Mouse (Mus musculus): Measurements from ENCODE around the gene Cacnb2. TPM values are rescaled to one million over a fixed set of nuclear protein-coding genes. Genes with fewer than 3 reads are reported as not detected.
A peak's percentile ranks its signal among the peaks of the same experiment; 100 is the strongest.

Gene Cacnb2
- polyA plus RNA-seq (2016; fragmentation: Nextera tagmentation; extraction: Ambion mirVana), result 2.7 and 2.8 TPM in 2 replicates

GRCm38 (mm10) chr2:14602788-14603187 lies at the start of gene Cacnb2:
Gene Cacnb2, plus strand, starts transcription at chr2:14603088.
- H3K27ac ChIP-seq, result peak within 1 kb of the TSS; percentile 95
- 69% methylated on average over 3 of the region's 3 CpGs for WGBS
- peaks cover 48% of the 10 kb centered on the region for H3K4me1 ChIP-seq
- DNase-seq (ENCODE audit: extremely low spot score, low spot score), result no peak
- H3K36me3 ChIP-seq (replicated peaks), result no peaks in the 10 kb centered on the region
- H3K9me3 ChIP-seq, result no peaks in the 10 kb centered on the region
- peaks cover 27% of the 10 kb centered on the region for H3K27me3 ChIP-seq (ENCODE audit: poor library complexity, severe bottlenecking)
- peak within 1 kb of the TSS; percentile 58 for H3K4me3 ChIP-seq

- no peak for DNase-seq (ENCODE audit: extremely low spot score, low spot score)
Observed at GRCm38 (mm10) chr2:14568020-14568419, 34.9 kb upstream of the Cacnb2 start.

GRCm38 (mm10) chr2:14571300-14571699 lies 31.6 kb upstream of the Cacnb2 start:
- no peaks in the 10 kb centered on the region for H3K36me3 ChIP-seq (replicated peaks)
- H3K27me3 ChIP-seq (ENCODE audit: poor library complexity, severe bottlenecking), result no peaks in the 10 kb centered on the region
- no peak overlapping the region for H3K4me3 ChIP-seq
- DNase-seq (ENCODE audit: extremely low spot score, low spot score), result no peak
- no peak overlapping the region for H3K27ac ChIP-seq
- H3K4me1 ChIP-seq, result no peaks in the 10 kb centered on the region
- H3K9me3 ChIP-seq, result no peaks in the 10 kb centered on the region

More at GRCm38 (mm10) chr2:14568020-14568419, 34.9 kb upstream of the Cacnb2 start:
- 63% methylated on average over 2 of the region's 2 CpGs for WGBS
- no peaks in the 10 kb centered on the region for H3K36me3 ChIP-seq (replicated peaks)
- H3K4me1 ChIP-seq, result no peaks in the 10 kb centered on the region
- H3K27ac ChIP-seq, result no peak overlapping the region
- H3K9me3 ChIP-seq, result no peaks in the 10 kb centered on the region
- no peaks in the 10 kb centered on the region for H3K27me3 ChIP-seq (ENCODE audit: poor library complexity, severe bottlenecking)
- no peak overlapping the region for H3K4me3 ChIP-seq

DNA sequence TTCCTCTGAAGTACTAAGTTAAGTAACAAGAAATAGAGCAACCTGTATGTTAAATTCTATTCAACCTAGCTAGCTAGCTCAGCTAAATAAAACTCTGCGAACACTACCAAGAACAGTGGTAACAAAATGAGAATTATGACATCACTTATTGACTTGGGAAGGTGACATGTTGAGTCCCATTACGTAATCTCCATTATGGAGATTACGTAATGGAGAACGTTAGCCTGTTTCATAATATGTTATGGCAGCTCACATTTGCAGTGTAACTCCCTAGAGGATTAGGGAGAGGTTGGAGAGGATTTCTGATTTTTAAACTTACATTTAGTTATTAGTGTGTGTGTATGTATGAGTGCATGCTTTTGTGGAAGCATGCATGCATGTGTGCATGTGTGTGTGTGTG lies 13.3 kb upstream of the Cacnb2 start:
- 91% methylated on average over 4 of the region's 4 CpGs for WGBS
- DNase-seq (ENCODE audit: extremely low spot score, low spot score), result no peak
- H3K9me3 ChIP-seq, result no peaks in the 10 kb centered on the region
- no peaks in the 10 kb centered on the region for H3K4me1 ChIP-seq
- no peak overlapping the region for H3K27ac ChIP-seq
- no peak overlapping the region for H3K4me3 ChIP-seq
- H3K36me3 ChIP-seq (replicated peaks), result no peaks in the 10 kb centered on the region
- no peaks in the 10 kb centered on the region for H3K27me3 ChIP-seq (ENCODE audit: poor library complexity, severe bottlenecking)

GRCm38 (mm10) chr2:14597909-14598563 lies 4.9 kb upstream of the Cacnb2 start:
- Histone ChIP-seq H3K9me3 (no peaks in the 10 kb centered on the region), H3K27me3 (ENCODE audit: poor library complexity, severe bottlenecking) (peaks cover 6% of the 10 kb centered on the region; the same call in 1 of the 2 replicates), H3K4me1 (peaks cover 8% of the 10 kb centered on the region), H3K4me3 (no peak overlapping the region), H3K27ac (no peak overlapping the region), H3K36me3 (replicated peaks) (no peaks in the 10 kb centered on the region)
- DNase-seq (ENCODE audit: extremely low spot score, low spot score), result no peak

DNA sequence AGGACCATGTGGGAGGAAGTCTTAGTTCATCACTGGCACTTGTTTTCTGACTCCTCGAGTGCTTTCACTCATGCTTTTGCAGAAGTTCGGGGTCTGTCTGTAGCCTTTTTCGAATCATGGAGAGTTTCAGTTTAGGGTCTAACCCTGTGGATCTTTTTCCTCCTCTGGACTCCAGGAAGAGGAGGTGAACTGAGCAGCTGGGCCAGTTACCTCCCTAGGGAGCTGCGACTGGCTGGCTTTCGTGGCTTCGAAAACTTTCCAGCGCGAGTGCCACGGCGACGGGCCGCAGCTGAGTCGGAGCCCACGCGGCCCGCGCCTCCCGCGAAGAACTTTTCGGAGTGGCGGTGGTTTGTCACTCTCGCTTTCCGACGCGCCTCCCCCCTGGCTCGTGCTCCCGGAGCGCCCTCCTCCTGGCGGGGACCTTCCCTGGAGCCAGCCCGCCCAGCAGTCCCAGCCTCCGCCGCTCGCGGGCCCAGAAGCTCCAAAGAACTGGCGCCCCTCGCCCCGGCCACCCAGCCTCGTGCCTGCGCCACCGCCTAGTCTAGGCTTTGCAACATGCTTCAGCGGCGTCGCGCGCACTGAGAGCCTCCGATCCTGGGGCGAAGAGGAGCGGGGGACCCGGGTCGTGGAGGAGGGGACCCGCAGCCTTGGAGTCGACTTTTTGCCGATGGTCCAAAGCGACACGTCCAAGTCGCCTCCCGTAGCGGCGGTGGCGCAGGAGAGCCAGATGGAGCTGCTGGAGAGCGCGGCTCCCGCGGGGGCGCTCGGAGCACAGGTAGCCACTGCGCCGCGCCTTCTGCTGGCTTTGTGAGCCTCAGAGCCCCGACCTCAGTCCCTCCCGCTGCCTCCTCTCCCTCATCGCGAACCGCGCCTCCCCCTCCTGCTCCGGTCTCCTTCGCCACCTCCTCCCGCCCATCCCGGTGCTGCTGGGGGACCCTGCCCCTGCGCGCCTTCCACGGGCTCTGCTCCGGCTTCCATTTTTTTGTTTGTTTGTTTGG lies 1.2 kb downstream of the Cacnb2 start:
- Histone ChIP-seq H3K9me3 (no peaks in the 10 kb centered on the region), H3K4me3 (peak overlapping the region; percentile 58), H3K27ac (peak overlapping the region; percentile 95), H3K4me1 (peaks cover 57% of the 10 kb centered on the region), H3K36me3 (replicated peaks) (no peaks in the 10 kb centered on the region), H3K27me3 (ENCODE audit: poor library complexity, severe bottlenecking) (peaks cover 27% of the 10 kb centered on the region)
- peak; percentile 73 for DNase-seq (ENCODE audit: extremely low spot score, low spot score)
- under 1% methylated on average over 79 of the region's 83 CpGs for WGBS

DNA sequence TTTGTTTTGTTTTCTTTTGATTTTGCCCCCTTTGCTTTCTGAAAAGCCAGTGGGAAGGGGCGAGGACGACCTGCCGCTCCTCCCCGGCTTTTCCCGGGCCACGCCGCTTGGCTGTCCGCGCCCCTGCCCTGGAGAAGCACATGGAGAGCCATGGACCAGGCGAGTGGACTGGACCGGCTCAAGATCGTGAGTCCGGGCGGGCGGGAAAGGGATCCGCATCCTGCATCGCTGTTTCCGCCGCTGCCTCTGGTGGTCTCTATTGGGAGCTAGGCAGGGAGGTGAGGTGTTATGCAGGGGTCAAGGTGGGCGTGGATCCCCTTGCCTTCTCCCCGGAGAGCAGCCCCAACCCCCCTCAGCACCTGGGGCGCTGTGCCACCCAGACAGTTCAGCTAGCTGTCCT lies 1.9 kb downstream of the Cacnb2 start:
- WGBS, result 0% methylated on average over 22 of the region's 22 CpGs
- H3K36me3 ChIP-seq (replicated peaks), result no peaks in the 10 kb centered on the region
- no peaks in the 10 kb centered on the region for H3K9me3 ChIP-seq
- H3K4me3 ChIP-seq, result peak overlapping the region; percentile 58
- H3K27me3 ChIP-seq (ENCODE audit: poor library complexity, severe bottlenecking), result peaks cover 27% of the 10 kb centered on the region
- peak; percentile 70 for DNase-seq (ENCODE audit: extremely low spot score, low spot score)
- H3K27ac ChIP-seq, result peak overlapping the region; percentile 95
- peaks cover 57% of the 10 kb centered on the region for H3K4me1 ChIP-seq

- no peak for DNase-seq (ENCODE audit: extremely low spot score, low spot score)
- no peaks in the 10 kb centered on the region for H3K36me3 ChIP-seq (replicated peaks)
- WGBS, result 4% methylated on average over 7 of the region's 7 CpGs
- peaks cover 57% of the 10 kb centered on the region for H3K4me1 ChIP-seq
- peaks cover 27% of the 10 kb centered on the region for H3K27me3 ChIP-seq (ENCODE audit: poor library complexity, severe bottlenecking)
- H3K9me3 ChIP-seq, result no peaks in the 10 kb centered on the region
- peak overlapping the region; percentile 58 for H3K4me3 ChIP-seq
- H3K27ac ChIP-seq, result peak overlapping the region; percentile 95
Observed at GRCm38 (mm10) chr2:14605207-14605606, 2.3 kb downstream of the Cacnb2 start.

DNA sequence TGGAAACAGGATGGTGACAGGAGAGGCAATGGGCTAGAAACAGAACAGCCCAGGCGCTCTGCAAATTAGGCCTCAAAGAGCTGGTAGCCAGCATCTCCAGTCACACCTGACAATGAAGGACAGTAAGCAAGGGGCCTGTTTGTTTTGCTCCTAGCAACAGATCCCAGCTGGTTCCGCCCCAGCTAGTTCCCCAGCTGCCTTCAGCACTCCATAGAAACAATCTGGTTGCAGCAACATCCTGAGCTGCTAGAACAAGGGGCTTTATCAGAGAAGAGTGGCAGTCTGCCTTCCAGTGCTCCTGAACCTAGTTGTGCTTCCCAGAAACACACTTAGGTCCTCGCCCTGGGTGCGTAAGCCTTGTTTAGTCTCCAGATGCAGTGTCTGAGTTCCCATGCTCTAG lies 5.7 kb downstream of the Cacnb2 start:
- 67% methylated on average over 4 of the region's 4 CpGs for WGBS
- no peak overlapping the region for H3K4me3 ChIP-seq
- no peak for DNase-seq (ENCODE audit: extremely low spot score, low spot score)

GRCm38 (mm10) chr2:14612705-14613104 lies 9.8 kb downstream of the Cacnb2 start:
- H3K9me3 ChIP-seq, result no peaks in the 10 kb centered on the region
- WGBS, result 76% methylated on average over 4 of the region's 4 CpGs
- no peak overlapping the region for H3K4me3 ChIP-seq
- H3K4me1 ChIP-seq, result peaks cover 13% of the 10 kb centered on the region
- H3K27ac ChIP-seq, result no peak overlapping the region
- 0 out of 2 replicates have a peak, but pooled peaks cover 3% of the 10 kb centered on the region for H3K36me3 ChIP-seq (replicated peaks)
- no peaks in the 10 kb centered on the region for H3K27me3 ChIP-seq (ENCODE audit: poor library complexity, severe bottlenecking)
- no peak for DNase-seq (ENCODE audit: extremely low spot score, low spot score)

More for the DNA sequence above, 5.7 kb downstream of the Cacnb2 start:
- no peaks in the 10 kb centered on the region for H3K9me3 ChIP-seq
- peaks cover 15% of the 10 kb centered on the region for H3K27me3 ChIP-seq (ENCODE audit: poor library complexity, severe bottlenecking)
- no peaks in the 10 kb centered on the region for H3K36me3 ChIP-seq (replicated peaks)
- 0 out of 2 replicates have a peak overlapping the region, but pooled peaks have one; percentile 15 for H3K27ac ChIP-seq
- peaks cover 47% of the 10 kb centered on the region for H3K4me1 ChIP-seq

- no peak overlapping the region for H3K27ac ChIP-seq
- H3K4me3 ChIP-seq, result no peak overlapping the region
- WGBS, result 94% methylated on average over 3 of the region's 3 CpGs
- H3K4me1 ChIP-seq, result 0 out of 2 replicates have a peak, but pooled peaks cover 4% of the 10 kb centered on the region
- no peak for DNase-seq (ENCODE audit: extremely low spot score, low spot score)
- H3K9me3 ChIP-seq, result no peaks in the 10 kb centered on the region
- H3K27me3 ChIP-seq (ENCODE audit: poor library complexity, severe bottlenecking), result no peaks in the 10 kb centered on the region
- peaks cover 3% of the 10 kb centered on the region; the same call in 1 of the 2 replicates for H3K36me3 ChIP-seq (replicated peaks)
Observed at GRCm38 (mm10) chr2:14616361-14616760, 13.5 kb downstream of the Cacnb2 start.

DNA sequence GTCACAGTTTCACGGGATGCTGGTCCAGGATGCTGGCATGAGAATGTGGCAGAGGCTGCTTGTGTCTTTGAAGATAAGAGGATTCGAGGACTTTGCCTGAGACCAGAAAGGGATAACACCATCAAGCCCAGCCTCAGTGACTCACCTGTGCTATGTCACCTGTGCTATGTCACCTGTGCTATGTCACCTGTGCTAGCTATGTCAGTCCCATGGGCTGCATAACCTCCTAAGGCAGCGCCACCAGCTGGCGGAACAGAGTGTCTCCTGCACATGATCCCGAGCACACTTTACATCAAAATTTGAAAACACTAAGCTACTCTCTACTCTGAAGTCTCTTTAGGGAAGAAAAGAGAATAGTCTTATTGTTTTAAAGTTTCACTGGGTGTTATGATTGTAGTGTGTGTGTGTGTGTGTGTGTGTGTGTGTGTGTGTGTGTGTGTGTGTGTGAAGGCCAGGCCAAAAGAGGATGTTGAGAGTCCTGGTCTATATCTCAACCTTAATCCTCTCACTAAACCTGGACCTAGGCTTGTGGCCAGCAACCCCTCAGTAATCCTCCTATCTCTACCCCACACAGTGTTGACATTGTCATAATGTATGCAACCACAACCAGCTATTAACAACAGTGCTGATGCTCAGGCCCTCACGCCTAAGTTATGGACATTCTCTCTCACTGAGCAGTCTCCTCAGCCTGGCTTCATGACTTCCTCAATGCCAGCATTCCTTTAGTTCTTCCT lies 17.4 kb downstream of the Cacnb2 start:
- H3K9me3 ChIP-seq, result no peaks in the 10 kb centered on the region
- H3K4me1 ChIP-seq, result no peaks in the 10 kb centered on the region
- WGBS, result 82% methylated on average over 6 of the region's 6 CpGs
- H3K27me3 ChIP-seq (ENCODE audit: poor library complexity, severe bottlenecking), result no peaks in the 10 kb centered on the region
- no peak for DNase-seq (ENCODE audit: extremely low spot score, low spot score)
- no peak overlapping the region for H3K4me3 ChIP-seq
- H3K27ac ChIP-seq, result no peak overlapping the region
- H3K36me3 ChIP-seq (replicated peaks), result no peaks in the 10 kb centered on the region; the same call in 1 of the 2 replicates

Data from forebrain, embryonic 10.5 days (tissue).